Mouse (Mus musculus) CH12.LX (cell line): Measurements from ENCODE around the gene Cd36. TPM values are rescaled to one million over a fixed set of nuclear protein-coding genes. Genes with fewer than 3 reads are reported as not detected.

Source experiments
- DNase-seq: peaks from one replicate; pipeline ENCODE4 v3.0.0-alpha.2; 2013; ENCODE audit errors: extremely low read depth
- H3K27ac ChIP-seq: 2 replicates; pipeline ENCODE4 v1.5.1; 2012; ENCODE audit warnings: low read depth, mild to moderate bottlenecking, control low read depth, moderate library complexity; ENCODE audit not compliant: insufficient read depth
- H3K27me3 ChIP-seq: replicated peaks from 2 replicates; pipeline ENCODE3; 2012; ENCODE audit warnings: inconsistent platforms
- H3K36me3 ChIP-seq, 2 experiments: replicated peaks in 1 of 2; 2 replicates each; pipeline versions ENCODE3 to v1.6.1; 2012; ENCODE audit warnings: inconsistent platforms in 1 of 2, low read length in 1 of 2, mild to moderate bottlenecking in 1 of 2, mixed read lengths in 1 of 2, moderate library complexity in 1 of 2; ENCODE audit not compliant: control insufficient read depth in 1 of 2, insufficient read depth in 1 of 2
- H3K4me1 ChIP-seq, 2 experiments: 2 replicates each; pipeline ENCODE4 v1.6.1; 2012; ENCODE audit warnings: inconsistent platforms in 1 of 2, moderate library complexity in 1 of 2; ENCODE audit not compliant: insufficient read depth in 2 of 2, control insufficient read depth in 1 of 2
- H3K4me2 ChIP-seq: 2 replicates; pipeline ENCODE4 v1.6.1; 2012; ENCODE audit warnings: low read depth, mild to moderate bottlenecking, control low read depth; ENCODE audit not compliant: poor library complexity, insufficient read depth, severe bottlenecking
- H3K4me3 ChIP-seq, 3 experiments: fragments of 150-350 bp in 1 of 3; sonication (generic) in 1 of 3; replicated peaks in 1 of 3; 2 replicates each; pipeline versions ENCODE3 to v1.5.1; 2011 to 2012; ENCODE audit warnings: low read depth in 2 of 3, low read length in 2 of 3, mild to moderate bottlenecking in 2 of 3, moderate library complexity in 2 of 3, control low read depth in 1 of 3, improper control_type of control experiment in 1 of 3, inconsistent platforms in 1 of 3, mixed read lengths in 1 of 3; ENCODE audit not compliant: poor library complexity in 1 of 3
- H3K79me2 ChIP-seq: replicated peaks from 2 replicates; pipeline ENCODE4 v1.6.1; 2012; ENCODE audit warnings: mild to moderate bottlenecking, moderate library complexity; ENCODE audit not compliant: control insufficient read depth, poor library complexity, insufficient read depth, severe bottlenecking; ENCODE audit errors: extremely low read depth
- H3K9ac ChIP-seq: 2 replicates; pipeline ENCODE4 v1.6.1; 2012; ENCODE audit warnings: low read depth, mild to moderate bottlenecking, control low read depth, moderate library complexity; ENCODE audit not compliant: insufficient read depth
- H3K9me3 ChIP-seq: replicated peaks from 2 replicates; pipeline ENCODE3; 2012; ENCODE audit warnings: low read length, inconsistent platforms, mixed read lengths
- CHD1 ChIP-seq: IDR thresholded peaks from 2 replicates; pipeline ENCODE4 v1.6.1; 2012; ENCODE audit warnings: low read depth, low read length, improper control_type of control experiment, inconsistent platforms
- E2F4 ChIP-seq: IDR thresholded peaks from 2 replicates; pipeline ENCODE4 v1.6.1; 2011; ENCODE audit warnings: low read depth, low read length, improper control_type of control experiment; ENCODE audit not compliant: insufficient replicate concordance
- ELF1 ChIP-seq: IDR thresholded peaks from 2 replicates; pipeline ENCODE4 v1.6.1; 2014; ENCODE audit warnings: low read depth, mild to moderate bottlenecking, inconsistent platforms, low read length, improper control_type of control experiment
- HCFC1 ChIP-seq: IDR thresholded peaks from 2 replicates; pipeline ENCODE4 v1.6.1; 2012; ENCODE audit warnings: low read depth, mild to moderate bottlenecking, inconsistent platforms, low read length, improper control_type of control experiment
- JUN ChIP-seq: IDR thresholded peaks from 2 replicates; pipeline ENCODE4 v1.6.1; 2011; ENCODE audit warnings: low read depth, mild to moderate bottlenecking, low read length, improper control_type of control experiment, moderate library complexity; ENCODE audit not compliant: insufficient read depth
- MAX ChIP-seq: IDR thresholded peaks from 2 replicates; pipeline ENCODE4 v1.6.1; 2011; ENCODE audit warnings: low read length, improper control_type of control experiment
- MEF2A ChIP-seq: IDR thresholded peaks from 2 replicates; pipeline ENCODE4 v1.6.1; 2014; ENCODE audit warnings: low read depth, mild to moderate bottlenecking, inconsistent platforms, low read length, improper control_type of control experiment, borderline replicate concordance
- PAX5 ChIP-seq: IDR thresholded peaks from 2 replicates; pipeline ENCODE4 v1.6.1; 2012; ENCODE audit warnings: low read length, inconsistent platforms, mixed read lengths
- POLR2AphosphoS2 ChIP-seq: IDR thresholded peaks from 2 replicates; pipeline ENCODE4 v1.6.1; 2011; ENCODE audit warnings: low read depth, low read length, improper control_type of control experiment
- RAD21 ChIP-seq: IDR thresholded peaks from 2 replicates; pipeline ENCODE4 v1.6.1; 2011; ENCODE audit warnings: low read depth, mild to moderate bottlenecking, low read length, improper control_type of control experiment, moderate library complexity
- RCOR1 ChIP-seq: conservative IDR thresholded peaks from 2 replicates; pipeline ENCODE4 v1.6.1; 2012; ENCODE audit warnings: low read depth, mild to moderate bottlenecking, inconsistent platforms, low read length, improper control_type of control experiment
- SMC3 ChIP-seq: IDR thresholded peaks from 2 replicates; pipeline ENCODE4 v1.6.1; 2011; ENCODE audit warnings: low read depth, low read length, improper control_type of control experiment
- TBP ChIP-seq: conservative IDR thresholded peaks from 2 replicates; pipeline ENCODE4 v1.6.1; 2011; ENCODE audit warnings: low read depth, low read length, improper control_type of control experiment
- TCF12 ChIP-seq: IDR thresholded peaks from 2 replicates; pipeline ENCODE4 v1.6.1; 2014; ENCODE audit warnings: low read depth, mild to moderate bottlenecking, inconsistent platforms, low read length, improper control_type of control experiment
- UBTF ChIP-seq: IDR thresholded peaks from 2 replicates; pipeline ENCODE4 v1.6.1; 2012; ENCODE audit warnings: low read depth, mild to moderate bottlenecking, inconsistent platforms, low read length, improper control_type of control experiment, moderate library complexity
- ZC3H11A ChIP-seq: IDR thresholded peaks from 2 replicates; pipeline ENCODE4 v1.6.1; 2012; ENCODE audit warnings: low read depth, mild to moderate bottlenecking, inconsistent platforms, low read length, improper control_type of control experiment
- ZKSCAN1 ChIP-seq: IDR thresholded peaks from 2 replicates; pipeline ENCODE4 v1.6.1; 2012; ENCODE audit warnings: low read depth, inconsistent platforms, low read length, improper control_type of control experiment, borderline replicate concordance
- dilution Hi-C: fragments of 300-500 bp; cut with MboI; formaldehyde crosslinking; loops from 2 replicates; pipeline ENCODE4 v1.14.3; 2020; ENCODE audit warnings: low sequenced_read_pairs; ENCODE audit not compliant: extremely low pct_unique_long_range_greater_than_20kb, extremely low pct_ligation_motif_present
- in situ Hi-C: fragments of 300-500 bp; cut with MboI; formaldehyde crosslinking; loops from 3 replicates; pipeline ENCODE4 v1.14.3; 2019; ENCODE audit warnings: low sequenced_read_pairs, low pct_ligation_motif_present, low pct_unique_long_range_greater_than_20kb, mixed read lengths
- polyA plus RNA-seq: library from polyadenylated mRNA; unstranded; fragments of >175 nt; gene quantifications from 2 replicates; pipeline ENCODE4 v1.2.1, GENCODE M21; 2012; ENCODE audit warnings: low read depth; ENCODE audit not compliant: insufficient read length
- total RNA-seq, 2 experiments: library from RNA; depleted of rRNA; stranded (reverse); fragments of 300-350 nt in 1 of 2; fragments of >200 nt in 1 of 2; gene quantifications; 2 replicates each; pipeline ENCODE4 v1.2.3; 2012 to 2014

Gene Cd36
- total and polyA plus RNA-seq, 3 experiments, result 145 to 690 (median 608) TPM

DNA sequence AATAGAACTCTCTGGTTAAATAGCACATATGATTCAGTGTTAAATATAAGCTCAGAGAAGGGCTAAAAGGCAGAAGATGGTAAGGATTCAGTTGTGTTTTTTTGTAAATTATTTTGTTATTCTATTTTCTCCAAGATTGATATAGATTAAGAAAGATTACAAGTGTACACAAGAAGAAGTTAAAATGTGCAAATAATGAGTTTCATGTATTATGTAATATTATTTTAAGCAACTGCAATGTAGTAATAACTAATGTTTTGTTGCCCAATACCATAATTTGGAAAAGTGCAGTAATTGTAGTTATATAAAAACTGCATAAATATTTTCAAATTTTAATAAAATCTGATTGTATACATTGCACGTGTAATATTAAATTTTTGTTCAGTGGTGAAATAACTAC lies 54.8 kb downstream of the Cd36 start:
- TF ChIP-seq JUN (no peak), MEF2A (no peak), RAD21 (no peak), MAX (no peak)
- Histone ChIP-seq H3K4me3 (peak overlapping the region in 2 of 3 experiments; percentile 52), H3K36me3 (peaks cover 8 to 24% of the 10 kb centered on the region in 2 experiments), H3K4me2 (no peak overlapping the region), H3K4me1 (peaks cover 8 to 40% of the 10 kb centered on the region in 2 experiments; a peak in 3 of 4 replicates), H3K27me3 (no peaks in the 10 kb centered on the region), H3K9me3 (no peaks in the 10 kb centered on the region), H3K79me2 (peaks cover 47% of the 10 kb centered on the region), H3K9ac (no peak overlapping the region), H3K27ac (no peak overlapping the region)
- in situ Hi-C loops, result no loop called here
- dilution Hi-C loops, result no loop called here
- no peak for DNase-seq

GRCm38 (mm10) chr5:17830536-17830935 lies 58.1 kb downstream of the Cd36 start:
- H3K4me2 ChIP-seq, result peak overlapping the region; percentile 78
- no peaks in the 10 kb centered on the region for H3K27me3 ChIP-seq
- H3K4me1 ChIP-seq, result peaks cover 0 to 28% of the 10 kb centered on the region in 2 experiments; a peak in 2 of 4 replicates
- TF ChIP-seq RCOR1, result no peak
- no peak for TF ChIP-seq E2F4
- TF ChIP-seq CHD1, result no peak
- no peaks in the 10 kb centered on the region for H3K9me3 ChIP-seq
- peaks cover 14 to 44% of the 10 kb centered on the region in 2 experiments for H3K36me3 ChIP-seq
- H3K79me2 ChIP-seq, result peaks cover 35% of the 10 kb centered on the region
- H3K9ac ChIP-seq, result no peak overlapping the region
- no peak for DNase-seq
- H3K27ac ChIP-seq, result no peak overlapping the region
- dilution Hi-C loops (no loop called here), in situ Hi-C loops (no loop called here)
- H3K4me3 ChIP-seq, result no peak overlapping the region

- no peaks in the 10 kb centered on the region for H3K9me3 ChIP-seq
- dilution Hi-C loops, result no loop called here
- no peaks in the 10 kb centered on the region for H3K27me3 ChIP-seq
- DNase-seq, result no peak
- H3K4me1 ChIP-seq, result peaks cover 0 to 31% of the 10 kb centered on the region in 2 experiments; a peak in 2 of 4 replicates
- H3K79me2 ChIP-seq, result peaks cover 42% of the 10 kb centered on the region
- H3K36me3 ChIP-seq, result peaks cover 19 to 54% of the 10 kb centered on the region in 2 experiments
- in situ Hi-C loops, result no loop called here
- no peak overlapping the region for H3K27ac ChIP-seq
- H3K4me3 ChIP-seq, result no peak overlapping the region
- H3K4me2 ChIP-seq, result no peak overlapping the region
- no peak overlapping the region for H3K9ac ChIP-seq
- TF ChIP-seq HCFC1 (no peak), E2F4 (no peak), UBTF (no peak), ZKSCAN1 (no peak), MAX (no peak), ZC3H11A (no peak), TCF12 (no peak), ELF1 (no peak), POLR2AphosphoS2 (no peak), PAX5 (no peak), SMC3 (no peak), JUN (no peak), TBP (no peak)
Observed at GRCm38 (mm10) chr5:17828713-17829544, 59.7 kb downstream of the Cd36 start.
